Mouse (Mus musculus): ENCODE measurements around the gene Cd63.

Cd63 gene

DNA sequence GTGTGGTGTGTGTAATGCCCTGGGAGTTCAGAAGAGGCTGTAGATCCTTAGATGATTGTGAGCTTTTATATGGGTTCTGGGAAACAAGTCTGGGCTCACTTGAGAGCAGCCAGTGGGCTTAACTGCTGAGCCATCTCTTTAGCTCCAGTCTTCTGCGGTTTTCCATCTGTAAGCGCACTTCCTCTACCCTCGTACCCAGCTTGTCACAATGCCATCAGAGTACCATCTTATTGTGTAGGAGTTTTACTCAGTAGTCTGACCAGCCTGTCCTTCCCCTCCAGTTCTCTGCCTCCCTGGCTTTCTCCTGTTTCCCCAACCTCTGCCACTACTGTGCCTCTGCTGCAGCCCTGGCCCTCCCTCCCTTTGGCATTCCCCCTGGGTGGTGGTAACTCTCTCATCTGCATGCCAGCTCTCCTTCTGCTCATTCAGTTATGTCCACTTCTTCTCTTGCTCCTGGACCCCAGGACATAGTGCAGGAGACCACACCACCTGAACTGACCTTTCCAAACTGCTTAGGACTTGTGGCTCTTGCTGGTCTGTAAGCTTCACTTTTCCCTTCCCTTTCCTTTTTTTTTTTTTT lies 1.7 kb downstream of the Cd63 start:
- DNase-seq (ENCODE audit: extremely low read depth, low read depth, low spot score): no peak

DNA sequence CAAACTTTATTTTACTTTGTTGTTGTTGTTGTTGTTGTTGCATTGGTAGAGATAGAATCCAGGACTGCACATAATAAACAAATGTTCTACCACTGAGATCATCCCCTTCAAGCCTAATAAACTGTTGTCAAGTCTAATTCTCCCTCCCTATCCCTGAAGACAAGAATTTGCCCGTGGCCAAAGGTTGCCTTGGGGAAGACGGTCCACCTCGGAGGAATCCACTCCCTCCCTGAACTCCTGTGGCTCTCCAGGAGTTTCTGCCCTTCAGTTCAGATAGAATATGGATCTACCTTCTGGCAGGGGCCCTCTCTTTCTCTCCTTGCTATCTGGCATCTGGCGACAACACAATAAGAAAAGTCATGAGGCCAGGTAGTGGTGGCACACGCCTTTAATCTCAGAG lies 4.0 kb downstream of the Cd63 start:
- DNase-seq (ENCODE audit: extremely low read depth, low read depth, low spot score): no peak

DNA sequence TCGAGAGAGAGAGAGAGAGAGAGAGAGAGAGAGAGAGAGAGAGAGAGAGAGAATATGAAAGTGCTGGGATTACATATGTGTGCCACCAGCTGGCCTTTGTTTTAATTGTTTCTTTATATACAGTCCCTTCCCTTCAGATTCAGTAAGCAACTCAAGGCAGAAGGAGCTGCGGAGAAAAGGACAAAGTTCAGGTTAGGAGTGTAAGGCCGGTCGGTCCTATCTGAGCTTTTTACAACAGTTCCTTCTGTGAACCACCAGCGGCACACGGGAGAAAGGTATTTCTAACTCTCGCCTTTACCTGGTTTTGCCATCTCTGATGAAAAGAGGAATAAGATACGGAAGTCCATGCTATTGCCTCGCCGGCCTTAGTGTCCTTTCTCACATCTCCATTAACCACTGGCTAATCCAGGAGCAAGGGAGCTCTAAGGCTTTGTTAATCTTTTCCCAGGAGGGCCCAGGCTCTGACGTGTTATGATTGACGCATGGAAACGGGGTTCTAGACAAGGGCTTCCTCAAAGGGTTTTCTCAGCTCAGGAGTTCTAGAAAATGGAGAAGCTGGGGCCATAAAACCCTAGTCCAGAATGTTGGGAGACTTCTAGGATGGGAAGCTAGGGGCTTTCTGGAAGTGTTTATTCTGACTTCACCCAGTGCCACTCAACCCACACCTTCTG lies 8.1 kb downstream of the Cd63 start:
- no peak for DNase-seq (ENCODE audit: extremely low read depth, low read depth, low spot score)

DNA sequence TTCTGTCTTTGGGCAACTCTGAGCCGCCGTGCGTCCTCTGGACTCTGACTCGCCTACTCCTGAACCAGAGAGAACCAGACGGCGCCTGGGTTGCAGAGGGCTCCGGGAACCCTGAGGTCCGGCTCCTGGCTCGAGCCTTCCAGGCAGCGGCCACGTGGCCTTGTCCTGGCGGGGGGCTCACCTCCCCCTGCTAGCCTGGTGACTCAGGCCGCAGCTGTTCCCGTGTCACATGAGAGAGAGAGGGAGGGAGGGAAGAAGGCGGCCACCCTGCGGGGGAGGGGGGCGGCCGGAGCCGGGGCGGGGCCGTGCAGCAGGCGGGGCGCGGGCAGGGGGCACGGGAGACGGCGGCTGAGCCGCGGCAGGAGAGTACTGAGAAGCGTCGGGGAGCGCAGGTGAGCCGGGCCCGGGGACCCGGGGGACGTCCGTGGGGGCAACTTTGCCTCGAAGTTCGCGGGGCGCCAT lies 8.8 kb downstream of the Cd63 start:
- no peak for DNase-seq (ENCODE audit: extremely low read depth, low read depth, low spot score)

DNA sequence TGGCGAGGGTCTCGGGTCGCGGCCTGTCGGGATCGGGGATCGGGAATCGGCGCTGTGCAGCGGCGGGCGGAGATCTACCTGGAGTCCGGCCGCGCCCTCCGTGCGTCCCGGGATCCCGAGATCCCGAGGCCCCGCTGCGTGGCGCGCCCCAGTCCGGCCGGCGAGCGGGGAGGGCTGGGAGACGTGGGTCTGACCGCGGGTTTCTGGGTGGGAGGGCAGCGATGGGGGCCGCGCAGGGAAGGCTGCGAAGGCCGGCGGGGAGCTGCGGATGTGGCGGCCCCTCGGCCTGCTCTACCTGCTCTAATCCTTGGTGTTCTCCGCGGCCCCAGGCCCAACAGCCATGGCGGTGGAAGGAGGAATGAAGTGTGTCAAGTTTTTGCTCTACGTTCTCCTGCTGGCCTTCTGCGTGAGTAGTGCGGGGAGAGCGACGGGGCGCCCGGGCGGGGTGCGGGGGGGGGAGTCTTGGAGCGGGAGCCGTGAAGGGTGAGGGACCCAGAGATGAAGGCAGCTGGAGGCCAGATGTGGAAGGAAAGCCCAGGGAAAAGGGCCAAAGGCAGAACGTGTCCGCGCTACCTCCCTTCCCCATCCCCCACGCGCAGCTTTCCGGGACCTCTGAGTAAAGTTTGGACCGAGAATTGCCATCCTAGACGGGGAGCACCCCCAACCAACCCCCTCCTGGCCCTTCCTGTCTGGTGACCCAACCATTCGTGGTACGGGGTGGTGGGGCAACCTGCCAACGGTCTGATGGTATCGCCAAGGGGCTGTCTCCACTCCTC lies 9.5 kb downstream of the Cd63 start:
- no peak for DNase-seq (ENCODE audit: extremely low read depth, low read depth, low spot score)

DNA sequence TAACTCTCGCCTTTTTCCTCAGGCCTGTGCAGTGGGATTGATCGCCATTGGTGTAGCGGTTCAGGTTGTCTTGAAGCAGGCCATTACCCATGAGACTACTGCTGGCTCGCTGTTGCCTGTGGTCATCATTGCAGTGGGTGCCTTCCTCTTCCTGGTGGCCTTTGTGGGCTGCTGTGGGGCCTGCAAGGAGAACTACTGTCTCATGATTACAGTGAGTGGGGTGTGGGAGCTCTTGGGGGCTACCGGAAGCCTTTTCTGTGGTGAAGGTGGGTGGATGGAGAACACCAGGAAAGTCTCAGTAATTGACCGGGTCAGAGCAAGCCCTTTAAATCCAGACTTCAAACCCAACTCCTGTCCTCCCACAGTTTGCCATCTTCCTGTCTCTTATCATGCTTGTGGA lies 10.6 kb downstream of the Cd63 start:
- DNase-seq (ENCODE audit: extremely low read depth, low read depth, low spot score): no peak

DNA sequence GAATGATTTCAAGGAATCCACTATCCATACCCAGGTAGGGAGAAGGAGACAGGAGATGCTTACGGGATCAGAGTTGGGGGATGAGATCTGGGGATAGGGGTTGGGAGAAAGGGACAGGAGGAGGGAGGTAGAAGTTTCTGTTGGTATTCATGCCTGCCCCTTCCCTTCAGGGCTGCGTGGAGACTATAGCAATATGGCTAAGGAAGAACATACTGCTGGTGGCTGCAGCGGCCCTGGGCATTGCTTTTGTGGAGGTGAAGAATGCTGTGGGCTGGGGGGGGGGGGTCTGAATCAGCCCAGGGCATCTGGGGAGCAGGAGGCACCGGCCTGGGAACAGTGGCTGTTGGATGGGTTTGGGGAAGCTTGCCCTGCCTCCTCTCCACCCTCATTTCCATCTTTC lies 11.5 kb downstream of the Cd63 start:
- no peak for DNase-seq (ENCODE audit: extremely low read depth, low read depth, low spot score)

DNA sequence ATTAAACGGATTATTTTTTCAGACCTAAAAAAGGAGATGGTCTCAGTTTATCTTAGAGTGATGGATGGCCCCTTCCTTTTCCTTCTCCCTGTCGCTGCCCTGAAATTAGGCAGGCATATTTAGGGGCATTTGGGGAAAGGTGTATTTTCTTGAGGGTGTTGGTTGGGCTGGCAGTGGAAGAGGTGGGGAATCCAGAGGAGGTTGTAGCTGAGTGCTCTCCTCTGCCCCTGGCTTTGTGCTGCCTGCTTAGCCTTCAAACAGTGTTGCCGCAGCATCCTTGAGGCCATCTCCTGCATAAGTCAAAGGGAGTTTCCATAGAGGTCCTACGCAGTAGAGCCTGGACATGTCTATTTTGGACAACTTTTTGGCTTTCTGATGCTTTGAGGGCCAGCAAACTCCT lies 12.0 kb downstream of the Cd63 start:
- DNase-seq (ENCODE audit: extremely low read depth, low read depth, low spot score): no peak

DNA sequence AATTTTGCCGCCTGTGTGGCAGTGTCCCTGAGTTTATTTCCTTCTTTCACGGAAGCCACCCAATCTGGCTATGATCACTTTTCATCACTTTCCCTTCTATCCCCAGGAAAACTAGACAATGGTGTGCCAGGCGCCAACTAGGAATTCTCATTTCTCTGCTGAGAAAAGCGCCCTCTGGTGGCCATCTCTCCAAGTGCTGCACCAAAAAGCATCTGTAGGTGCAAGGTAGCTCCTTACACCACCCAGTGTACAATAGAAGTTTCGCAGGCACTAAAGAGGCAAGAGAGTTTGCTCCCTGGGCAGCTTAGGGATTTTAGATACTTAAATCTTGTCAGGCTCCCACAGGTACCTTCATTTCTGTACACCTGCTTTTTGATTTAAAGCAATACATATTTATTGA lies 12.4 kb downstream of the Cd63 start:
- no peak for DNase-seq (ENCODE audit: extremely low read depth, low read depth, low spot score)

DNA sequence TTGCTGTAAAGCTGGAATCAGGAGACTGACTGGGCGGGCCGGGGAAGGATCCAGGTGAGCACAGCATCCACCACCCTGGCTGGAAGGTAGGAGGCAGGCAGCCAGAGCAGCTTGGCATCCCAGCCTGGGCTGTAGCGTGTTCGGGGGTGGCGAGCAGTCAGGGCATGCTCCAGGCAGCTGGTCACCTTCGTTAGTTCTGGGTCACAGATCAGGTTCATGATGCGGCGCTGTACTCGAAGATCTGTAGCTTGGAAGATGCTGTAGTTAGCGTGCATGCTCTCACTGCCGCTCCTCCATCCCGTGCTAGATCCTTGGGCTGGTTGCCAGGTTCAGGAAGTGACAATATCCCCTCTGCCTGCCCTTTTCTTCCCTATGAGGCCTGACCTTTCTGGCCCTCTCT lies 12.9 kb downstream of the Cd63 start:
- no peak for DNase-seq (ENCODE audit: extremely low read depth, low read depth, low spot score)

DNA sequence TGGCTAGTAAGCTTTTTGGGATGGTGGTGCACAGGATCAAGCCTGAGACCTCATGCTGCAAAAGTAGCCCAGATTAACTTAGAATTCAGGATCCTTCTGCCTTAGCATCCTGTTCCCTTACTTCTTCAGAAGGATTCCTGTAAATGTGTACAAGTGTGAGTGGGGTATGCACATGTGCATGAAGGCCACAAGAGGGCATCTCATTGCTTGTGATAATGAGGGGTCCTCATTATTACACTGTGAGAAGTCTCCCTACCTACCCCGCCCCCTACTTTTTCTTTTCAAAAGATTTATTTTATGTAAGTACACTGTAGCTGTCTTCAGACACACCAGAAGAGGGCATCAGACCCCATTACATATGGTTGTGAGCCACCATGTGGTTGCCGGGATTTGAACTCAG lies 14.8 kb downstream of the Cd63 start:
- DNase-seq (ENCODE audit: extremely low read depth, low read depth, low spot score): no peak

DNA sequence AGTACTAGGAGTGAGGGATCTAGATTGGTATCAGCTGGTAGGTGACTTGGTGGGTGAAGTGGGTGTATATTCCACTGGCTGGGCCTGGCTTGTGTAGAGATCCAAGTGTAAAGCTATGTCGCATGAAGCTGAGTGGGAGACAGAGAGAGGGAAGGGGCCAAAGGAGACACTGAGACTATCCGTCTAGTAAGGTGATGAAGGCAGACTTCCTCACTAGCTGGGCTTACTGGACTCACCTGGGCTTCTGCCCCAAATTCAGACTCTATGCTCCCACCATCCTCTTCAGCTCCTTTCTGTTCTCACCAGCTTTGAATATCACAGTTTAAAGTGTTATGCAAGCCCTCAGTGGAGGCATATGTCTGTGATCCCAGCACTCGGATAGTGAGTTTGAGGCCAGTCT lies 15.9 kb downstream of the Cd63 start:
- no peak for DNase-seq (ENCODE audit: extremely low read depth, low read depth, low spot score)

DNA sequence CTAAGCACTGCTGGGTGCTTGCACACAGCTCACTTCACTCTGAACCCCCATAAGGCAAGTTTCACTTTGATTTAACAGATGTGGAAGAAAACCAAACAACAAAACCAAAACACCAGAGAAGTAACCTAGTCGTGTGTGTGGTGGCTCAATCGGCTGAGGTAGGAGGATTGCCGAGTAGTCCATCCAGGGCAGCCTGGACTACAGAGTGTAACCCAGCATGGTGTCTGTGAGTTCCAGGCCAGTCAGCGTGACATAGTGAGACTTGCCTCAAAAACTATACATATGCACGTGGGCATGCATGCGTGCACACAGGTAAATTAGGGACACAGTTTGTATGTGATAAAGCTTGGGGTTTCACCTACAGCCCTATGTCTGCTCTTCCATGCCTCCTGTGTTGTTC lies 16.6 kb downstream of the Cd63 start:
- no peak for DNase-seq (ENCODE audit: extremely low read depth, low read depth, low spot score)

DNA sequence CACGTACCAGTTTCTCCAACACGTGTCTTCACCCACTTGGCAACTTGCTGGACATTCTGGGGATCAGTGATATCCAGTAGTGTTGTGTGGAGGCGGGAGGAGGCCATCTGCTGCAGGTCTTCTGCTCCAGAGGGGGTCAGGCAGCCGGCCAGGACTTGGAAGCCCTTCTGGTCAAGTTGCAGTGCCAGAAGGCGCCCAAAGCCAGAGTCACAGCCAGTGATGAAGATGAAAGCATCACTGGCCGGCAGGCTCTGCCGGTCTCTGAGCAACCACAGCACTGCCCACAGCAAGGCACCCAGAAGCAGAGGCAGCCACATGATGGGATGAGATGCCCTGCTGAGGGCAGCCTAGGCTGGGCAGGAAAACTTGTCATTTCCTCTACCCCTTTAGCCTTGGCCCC lies 17.5 kb downstream of the Cd63 start:
- DNase-seq (ENCODE audit: extremely low read depth, low read depth, low spot score): no peak

DNA sequence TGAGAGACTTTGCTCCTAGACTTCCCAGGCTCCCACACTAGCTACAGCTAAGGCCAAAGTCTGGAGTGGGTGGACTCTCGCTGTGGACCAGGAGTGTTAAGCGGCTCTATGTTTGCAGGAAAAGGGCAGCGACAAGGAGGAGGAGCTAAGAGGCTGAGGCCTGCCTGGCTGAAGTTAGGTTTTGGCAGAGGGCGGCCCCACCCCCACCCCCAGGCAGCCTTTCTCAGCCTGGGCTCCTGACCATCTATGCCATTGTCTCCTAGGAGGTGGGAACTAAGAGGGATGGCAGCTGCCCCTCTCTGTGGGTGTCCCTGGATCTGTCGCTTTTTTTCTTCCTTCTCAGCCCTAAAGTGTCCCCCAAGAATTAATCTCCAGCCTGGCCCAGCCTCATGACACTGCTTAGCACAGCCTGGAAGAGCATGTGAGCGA lies 18.4 kb downstream of the Cd63 start:
- no peak for DNase-seq (ENCODE audit: extremely low read depth, low read depth, low spot score)

DNA sequence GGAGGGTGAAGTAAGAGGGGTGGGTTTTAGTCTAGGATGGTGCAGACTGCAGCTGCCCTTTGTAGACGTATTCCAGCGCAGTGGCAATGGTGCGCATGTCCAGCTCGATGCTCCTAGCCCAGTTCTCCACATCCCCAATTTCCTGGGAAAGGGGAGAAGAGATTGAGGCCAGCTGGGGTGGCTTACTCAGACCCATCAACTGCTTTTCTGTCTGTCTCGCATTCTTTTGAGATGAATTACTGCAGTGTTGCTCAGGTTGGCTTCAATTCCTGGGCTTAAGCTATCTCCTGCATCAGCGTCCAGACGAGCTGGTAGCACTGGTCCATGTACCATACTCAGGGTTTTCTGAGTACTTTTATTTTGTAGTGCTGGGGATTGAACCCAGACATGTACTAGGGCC lies 19.2 kb downstream of the Cd63 start:
- DNase-seq (ENCODE audit: extremely low read depth, low read depth, low spot score): no peak

DNA sequence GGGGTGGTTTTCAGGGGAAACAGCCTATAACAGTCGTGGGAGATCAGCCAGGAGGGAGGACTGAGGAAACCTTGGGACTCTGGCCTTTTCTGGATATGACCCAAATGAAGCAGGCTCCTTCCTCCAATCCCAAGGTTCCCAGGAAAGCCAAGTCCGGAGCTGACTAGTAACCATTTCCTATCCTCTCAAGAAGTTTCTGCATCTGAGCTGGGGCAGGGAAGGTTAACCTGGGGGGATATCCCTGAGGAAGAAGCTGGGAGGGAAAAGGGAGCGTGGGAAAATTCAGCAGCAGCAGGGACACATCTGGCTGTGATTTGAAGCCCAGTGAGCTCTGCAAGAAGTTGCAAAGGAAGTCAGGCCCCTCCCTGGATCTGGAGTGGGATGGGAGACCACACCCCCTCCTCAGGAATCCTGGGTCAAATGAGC lies 20.0 kb downstream of the Cd63 start:
- no peak for DNase-seq (ENCODE audit: extremely low read depth, low read depth, low spot score)

DNA sequence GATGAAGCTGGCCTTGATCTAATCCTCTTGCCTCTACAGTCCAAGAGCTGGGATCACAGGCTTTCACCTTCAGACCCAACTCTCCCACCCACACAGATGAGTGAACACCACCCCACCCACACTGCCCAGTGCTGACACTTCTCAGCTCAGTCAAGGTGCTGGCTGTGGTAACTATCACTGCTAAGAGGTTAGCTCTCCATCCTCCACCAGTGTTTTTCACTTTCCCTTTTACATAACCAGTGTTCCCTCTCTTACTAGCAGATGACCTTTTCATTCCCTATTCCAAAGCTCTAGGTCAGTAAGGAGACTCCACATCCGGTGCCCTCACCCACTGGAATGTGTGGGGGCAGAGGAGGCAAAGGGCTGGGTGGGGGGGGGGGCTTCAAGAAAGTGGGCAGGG lies 20.5 kb downstream of the Cd63 start:
- no peak for DNase-seq (ENCODE audit: extremely low read depth, low read depth, low spot score)

DNA sequence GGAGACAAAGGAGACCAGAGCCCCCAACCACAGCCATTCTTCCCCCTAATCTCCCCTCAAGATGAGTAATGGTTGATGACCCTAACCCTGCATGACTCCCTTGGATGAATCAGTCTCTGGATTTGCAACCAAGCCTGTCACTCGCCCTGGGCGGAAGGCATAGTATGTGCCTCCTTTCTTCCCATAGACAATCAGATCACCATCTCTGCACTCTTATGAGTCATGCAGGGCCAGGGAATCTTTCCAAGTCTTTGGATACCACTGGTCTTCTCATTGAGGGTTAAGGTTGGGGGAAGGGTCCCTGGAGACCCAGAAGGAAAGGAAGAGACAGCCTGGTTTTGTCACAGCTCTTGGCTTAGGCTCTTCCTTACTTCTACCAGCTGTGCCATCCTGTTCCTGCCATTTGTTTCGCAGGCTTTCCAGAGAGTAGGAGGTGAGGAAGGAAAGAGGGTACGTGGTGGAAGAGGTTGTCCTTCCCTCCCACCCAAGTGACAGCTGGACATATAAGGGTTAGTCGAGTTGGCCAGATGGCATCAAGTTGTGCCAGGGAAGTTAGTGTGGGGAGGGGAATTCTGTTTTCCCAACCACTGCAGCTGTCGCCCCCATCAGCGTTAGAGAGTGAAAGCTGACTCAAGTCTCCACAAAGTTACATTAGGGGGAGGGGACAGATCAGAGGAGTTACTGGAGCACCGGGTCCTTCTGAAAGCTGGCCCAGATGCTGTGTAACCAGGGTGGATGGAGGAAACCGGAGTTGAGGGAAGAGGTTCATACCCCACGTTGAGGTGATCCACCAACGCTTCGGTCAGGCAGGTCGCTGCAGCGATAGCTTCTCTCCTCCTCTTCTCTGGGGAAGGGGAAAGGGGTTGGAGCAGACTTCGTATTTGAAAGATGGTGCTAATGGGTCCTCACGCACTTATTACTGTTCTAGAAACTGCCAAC lies 21.4 kb downstream of the Cd63 start:
- DNase-seq (ENCODE audit: extremely low read depth, low read depth, low spot score): no peak

DNA sequence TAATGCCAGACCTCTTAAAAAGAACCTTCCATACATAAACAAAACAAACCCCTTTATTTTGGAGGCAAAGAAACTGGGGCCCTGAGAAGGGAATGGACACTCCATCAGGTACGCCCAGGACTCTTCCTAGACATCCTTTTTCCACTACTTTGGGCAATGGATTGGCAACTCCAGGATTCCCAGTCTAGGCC lies 21.9 kb downstream of the Cd63 start, which contains the start of gene Rdh5:
Rdh5 (minus strand) TSS at position 67 of the 191 bp plus-strand sequence.
- no peak for DNase-seq (ENCODE audit: extremely low read depth, low read depth, low spot score)

DNA sequence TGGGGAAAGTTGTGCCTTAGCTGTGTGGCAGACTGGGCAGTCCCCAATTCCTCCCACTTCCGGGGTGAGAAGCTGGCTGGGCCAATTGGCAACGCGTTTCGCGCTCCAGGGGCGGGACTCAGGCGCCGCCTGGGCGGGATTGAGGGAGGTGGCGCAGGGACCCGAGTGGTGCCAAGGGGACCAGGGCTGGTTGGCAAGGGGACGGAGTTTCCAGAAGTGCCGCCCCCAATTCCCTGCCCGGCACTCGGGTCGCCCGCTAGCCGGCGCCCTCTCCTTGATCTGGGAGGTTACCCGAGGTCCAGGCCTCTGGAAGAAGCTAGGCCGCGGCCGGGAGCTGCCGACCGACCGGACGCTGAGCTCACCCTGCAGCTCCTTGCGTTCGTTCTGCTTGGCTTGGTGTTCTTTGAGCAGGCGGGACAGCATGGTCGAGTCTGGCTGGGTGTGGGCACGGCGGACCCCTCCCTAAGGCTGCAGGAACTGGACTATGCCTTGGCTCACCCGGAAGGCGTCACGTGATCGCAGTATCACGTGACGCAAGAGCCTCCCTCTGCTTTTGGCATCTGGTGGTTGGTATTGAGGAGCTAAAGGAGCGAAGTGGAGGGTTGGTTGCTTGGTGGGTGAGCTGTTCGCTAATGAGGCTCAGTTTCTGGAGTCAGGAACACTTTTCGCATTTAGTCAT lies 22.4 kb downstream of the Cd63 start:
- DNase-seq (ENCODE audit: extremely low read depth, low read depth, low spot score): peak; percentile 69

Data from fat pad, adult 2 months (tissue).